8 mouse cellular contexts compared by ENCODE assay signal in genomic region chr7:56019930-56020253, GRCm38 (mm10). TPM values are rescaled to one million over a fixed set of nuclear protein-coding genes. Genes with fewer than 3 reads are reported as not detected.
DNase-seq lines count a peak whose midpoint lies in the region; ATAC-seq and TF ChIP-seq lines count a peak whose summit lies in the region.

Nipa1 (minus strand) TSS chr7:56019954.

- H3K9ac ChIP-seq in lung, embryonic 14.5 days: peak within 1 kb of the TSS; percentile 79
- peak within 1 kb of the TSS; percentile 90 for H3K9ac ChIP-seq in midbrain, embryonic 15.5 days

- TF ChIP-seq POLR2A in embryonic fibroblast, embryonic 13.5 days (IDR thresholded peaks at IDR 0.05; ENCODE audit: low read depth, low read length): no peak

- 41% methylated on average over 3 of the region's 3 CpGs for WGBS in lung, embryonic 14.5 days
- WGBS in midbrain, embryonic 15.5 days: 52% methylated on average over 3 of the region's 3 CpGs

- no peaks in the 10 kb centered on the region for H3K36me3 ChIP-seq in lung, embryonic 14.5 days (ENCODE audit: insufficient read depth)
- H3K36me3 ChIP-seq in midbrain, embryonic 15.5 days (replicated peaks): no peaks in the 10 kb centered on the region; the same call in 1 of the 2 replicates

- DNase-seq in lung, embryonic 14.5 days: no peak
- no peak for DNase-seq in lung, postnatal 10 days
- no peak for DNase-seq in layer of hippocampus, postnatal 10 days (ENCODE audit: low spot score in 2 of 2)
- DNase-seq in cerebellum, postnatal 36 days: no peak
- no peak for DNase-seq in thymus, adult 18-20 months

- peak within 1 kb of the TSS; percentile 73 for H3K27ac ChIP-seq in lung, embryonic 14.5 days (ENCODE audit: low read depth)
- no peak within 1 kb of the TSS for H3K27ac ChIP-seq in embryonic fibroblast, embryonic 13.5 days (ENCODE audit: insufficient read depth, low read length)
- peak within 1 kb of the TSS; percentile 84 for H3K27ac ChIP-seq in midbrain, embryonic 15.5 days

- peak within 1 kb of the TSS; percentile 76 for H3K4me3 ChIP-seq in lung, embryonic 14.5 days (ENCODE audit: low read depth, low read length)
- H3K4me3 ChIP-seq in embryonic fibroblast, embryonic 13.5 days (ENCODE audit: insufficient read depth, low read length): peak within 1 kb of the TSS; percentile 89
- H3K4me3 ChIP-seq in midbrain, embryonic 15.5 days: peak within 1 kb of the TSS; percentile 78

- H3K4me1 ChIP-seq in lung, embryonic 14.5 days (ENCODE audit: insufficient read depth): no peaks in the 10 kb centered on the region
- H3K4me1 ChIP-seq in embryonic fibroblast, embryonic 13.5 days (ENCODE audit: control insufficient read depth, insufficient read depth, low read length): no peaks in the 10 kb centered on the region
- H3K4me1 ChIP-seq in midbrain, embryonic 15.5 days: peaks cover 7% of the 10 kb centered on the region

- H3K9me3 ChIP-seq in lung, embryonic 14.5 days (ENCODE audit: low read depth, low read length): no peaks in the 10 kb centered on the region
- no peaks in the 10 kb centered on the region for H3K9me3 ChIP-seq in midbrain, embryonic 15.5 days

- TF ChIP-seq CTCF in lung, embryonic 14.5 days (IDR thresholded peaks at IDR 0.05; ENCODE audit: low read depth): no peak
- TF ChIP-seq CTCF in embryonic fibroblast, embryonic 13.5 days (IDR thresholded peaks at IDR 0.05; ENCODE audit: borderline replicate concordance, insufficient read depth, low read length): no peak

- peak within 1 kb of the TSS; percentile 78 for H3K4me2 ChIP-seq in lung, embryonic 14.5 days
- H3K4me2 ChIP-seq in midbrain, embryonic 15.5 days: peak within 1 kb of the TSS; percentile 58

- H3K27me3 ChIP-seq in lung, embryonic 14.5 days (ENCODE audit: insufficient read depth, low read length): no peaks in the 10 kb centered on the region
- H3K27me3 ChIP-seq in midbrain, embryonic 15.5 days (replicated peaks): no peaks in the 10 kb centered on the region

- no peak for ATAC-seq in lung, embryonic 14.5 days (ENCODE audit: insufficient read depth)
- no peak for ATAC-seq in midbrain, embryonic 15.5 days (replicated peaks)
- ATAC-seq in monocyte, adult 5-6 weeks (replicated peaks; ENCODE audit: insufficient number of reproducible peaks, low FRiP score, low TSS enrichment, poor library complexity, severe bottlenecking): no peak

RNA-seq across cellular contexts. Expression of gene Nipa1, which starts in this region (rescaled TPM):
- 5.1 and 6.7 TPM in 2 replicates for polyA plus RNA-seq in lung, embryonic 14.5 days (2014; fragmentation: Nextera tagmentation; extraction: Ambion mirVana)
- 12.2 and 13.8 TPM in 2 replicates for polyA plus RNA-seq in embryonic fibroblast, embryonic 13.5 days (2011; ENCODE audit: insufficient read length, low read depth, missing spikeins)
- total RNA-seq in layer of hippocampus, postnatal 10 days (2021): 10 to 100 TPM; 70.0 to 75.4 TPM
- polyA plus RNA-seq in midbrain, embryonic 15.5 days (2015; fragmentation: Nextera tagmentation; extraction: Ambion mirVana): 29.2 and 30.2 TPM in 2 replicates
- 0.68 TPM in 1 of 3 replicates, not detected in the others for total RNA-seq in monocyte, adult 5-6 weeks (2017)

Comparison
In these comparisons a context has a peak if more than half of its experiments do, and no peak if none do; other contexts are left out.
1. RNA of gene Nipa1 (total RNA-seq): 70.0 to 75.4 TPM in layer of hippocampus, postnatal 10 days; 0.68 TPM in monocyte, adult 5-6 weeks; every median in the first group is over 10 times any median in the second.
2. Peak in every context shown above with its lines, with median percentiles within 50 percentile points of each other: H3K4me3 ChIP-seq.